Mouse (Mus musculus) macrophage (primary cell): Measurements from ENCODE around the gene Pi4k2a. TPM values are rescaled to one million over a fixed set of nuclear protein-coding genes. Genes with fewer than 3 reads are reported as not detected.
A peak's percentile ranks its signal among the peaks of the same experiment; 100 is the strongest.

Source experiments
- H3K27ac ChIP-seq: fragments of 350-480 bp; formaldehyde crosslinking; 2 replicates; pipeline ENCODE4 v1.9.0; 2021
- H3K36me3 ChIP-seq: fragments of 350-480 bp; formaldehyde crosslinking; 2 replicates; pipeline ENCODE4 v1.9.0; 2021; ENCODE audit errors: inconsistent target
- H3K4me3 ChIP-seq: fragments of 350-480 bp; formaldehyde crosslinking; 2 replicates; pipeline ENCODE4 v1.9.0; 2021; ENCODE audit errors: inconsistent target
- H3K79me2 ChIP-seq: fragments of 350-480 bp; formaldehyde crosslinking; 2 replicates; pipeline ENCODE4 v1.9.0; 2021; ENCODE audit errors: inconsistent target
- WGBS: methylation state at CpG from one replicate; pipeline ENCODE4 v1.1.7; 2026; ENCODE audit warnings: inconsistent platforms; ENCODE audit not compliant: missing documents; 5-methylcytosine and 5-hydroxymethylcytosine counted together
- polyA plus RNA-seq: library from polyadenylated mRNA; stranded (reverse); fragments of 250-400 nt; gene quantifications from 3 replicates; pipeline ENCODE4 v1.2.4, GENCODE M21; 2018; ENCODE audit warnings: inconsistent platforms
- total RNA-seq, 78 experiments: library from RNA; depleted of rRNA; stranded (reverse); fragments of 250-400 nt; gene quantifications; 1 replicate in 9 of 78; 2 replicates in 24 of 78; 3 replicates in 43 of 78; 4 replicates in 2 of 78; pipeline ENCODE4 v1.2.4; 2018; ENCODE audit warnings: inconsistent platforms in 56 of 78

Pi4k2a gene
- total RNA-seq (2018; cell fraction: chromatin; rRNA removed), result 100 to 1,000 TPM in 23 of 26 experiments, 10 to 100 TPM in 3; 84.4 to 383 (median 149) TPM
- total RNA-seq (2018; cell fraction: cytosol; rRNA removed), result 100 to 1,000 TPM in 10 of 26 experiments, 10 to 100 TPM in 16; 76.0 to 130 (median 96.6) TPM
- total RNA-seq (2018; cell fraction: nucleus; rRNA removed), result 100 to 1,000 TPM; 100 to 448 (median 137) TPM
- polyA plus RNA-seq, result 62.5 to 98.7 TPM (median 75.6 TPM) in 3 replicates

GRCm38 (mm10) chr19:42089748-42090595 is at the start of gene Pi4k2a:
Gene Pi4k2a (plus strand): TSS chr19:42090470.
- under 1% methylated on average over 55 of the region's 55 CpGs for WGBS
- Histone ChIP-seq H3K36me3 (0 out of 2 replicates have a peak, but pooled peaks cover 7% of the 10 kb centered on the region), H3K27ac (peak within 1 kb of the TSS; percentile 98), H3K79me2 (peaks cover 39% of the 10 kb centered on the region), H3K4me3 (peak within 1 kb of the TSS; percentile 62)

- WGBS, result 97% methylated on average over 6 of the region's 6 CpGs
- Histone ChIP-seq H3K79me2 (no peaks in the 10 kb centered on the region), H3K27ac (no peak overlapping the region), H3K4me3 (no peak overlapping the region), H3K36me3 (no peaks in the 10 kb centered on the region)
Measured at GRCm38 (mm10) chr19:42043988-42044387, 46.3 kb upstream of the Pi4k2a start.

- no peaks in the 10 kb centered on the region for H3K79me2 ChIP-seq
- 43% methylated on average over 23 of the region's 23 CpGs for WGBS
- no peaks in the 10 kb centered on the region for H3K36me3 ChIP-seq
- no peak within 1 kb of the TSS for H3K27ac ChIP-seq
- H3K4me3 ChIP-seq, result peak within 1 kb of the TSS; percentile 28
Measured at GRCm38 (mm10) chr19:42045269-42046102, 44.8 kb upstream of the Pi4k2a start, which contains the start of gene Hoga1. Gene Hoga1 (plus strand): TSS chr19:42045610.

GRCm38 (mm10) chr19:42050251-42050650 is 40.0 kb upstream of the Pi4k2a start:
- Histone ChIP-seq H3K79me2 (no peaks in the 10 kb centered on the region), H3K4me3 (no peak overlapping the region), H3K27ac (no peak overlapping the region), H3K36me3 (no peaks in the 10 kb centered on the region)
- 83% methylated on average over 1 of the region's 1 CpGs for WGBS

- Histone ChIP-seq H3K27ac (no peak overlapping the region), H3K36me3 (no peaks in the 10 kb centered on the region), H3K79me2 (no peaks in the 10 kb centered on the region), H3K4me3 (no peak overlapping the region)
- WGBS, result 92% methylated on average over 3 of the region's 3 CpGs
Measured at GRCm38 (mm10) chr19:42051351-42051750, 38.9 kb upstream of the Pi4k2a start.

GRCm38 (mm10) chr19:42051948-42052347 is 38.3 kb upstream of the Pi4k2a start, which contains the start of gene 4933411K16Rik:
Gene 4933411K16Rik (plus strand): TSS chr19:42052248.
- H3K79me2 ChIP-seq, result no peaks in the 10 kb centered on the region

GRCm38 (mm10) chr19:42054255-42054654 is 36.0 kb upstream of the Pi4k2a start:
- 60% methylated on average over 6 of the region's 6 CpGs for WGBS

More at GRCm38 (mm10) chr19:42051948-42052347, 38.3 kb upstream of the Pi4k2a start, which contains the start of gene 4933411K16Rik:
- Histone ChIP-seq H3K27ac (no peak within 1 kb of the TSS), H3K4me3 (no peak within 1 kb of the TSS), H3K36me3 (no peaks in the 10 kb centered on the region)
- 97% methylated on average over 4 of the region's 4 CpGs for WGBS

GRCm38 (mm10) chr19:42055881-42056280 is 34.4 kb upstream of the Pi4k2a start:
- Histone ChIP-seq H3K27ac (no peak overlapping the region), H3K4me3 (no peak overlapping the region), H3K36me3 (no peaks in the 10 kb centered on the region), H3K79me2 (no peaks in the 10 kb centered on the region)
- WGBS, result 89% methylated on average over 2 of the region's 2 CpGs

More at GRCm38 (mm10) chr19:42054255-42054654, 36.0 kb upstream of the Pi4k2a start:
- H3K4me3 ChIP-seq, result no peak overlapping the region
- no peak overlapping the region for H3K27ac ChIP-seq
- no peaks in the 10 kb centered on the region for H3K79me2 ChIP-seq
- no peaks in the 10 kb centered on the region for H3K36me3 ChIP-seq

GRCm38 (mm10) chr19:42056719-42057409 is 33.4 kb upstream of the Pi4k2a start:
- 86% methylated on average over 6 of the region's 6 CpGs for WGBS
- Histone ChIP-seq H3K27ac (no peak overlapping the region), H3K79me2 (no peaks in the 10 kb centered on the region), H3K36me3 (no peaks in the 10 kb centered on the region), H3K4me3 (no peak overlapping the region)

GRCm38 (mm10) chr19:42058426-42058825 is 31.8 kb upstream of the Pi4k2a start:
- H3K79me2 ChIP-seq, result no peaks in the 10 kb centered on the region
- no peak overlapping the region for H3K4me3 ChIP-seq
- no peak overlapping the region for H3K27ac ChIP-seq
- H3K36me3 ChIP-seq, result no peaks in the 10 kb centered on the region
- WGBS, result 73% methylated on average over 7 of the region's 7 CpGs

- H3K79me2 ChIP-seq, result no peaks in the 10 kb centered on the region
- H3K4me3 ChIP-seq, result no peak overlapping the region
- 96% methylated on average over 7 of the region's 7 CpGs for WGBS
- H3K27ac ChIP-seq, result no peak overlapping the region
- H3K36me3 ChIP-seq, result no peaks in the 10 kb centered on the region
Measured at GRCm38 (mm10) chr19:42061443-42061842, 28.8 kb upstream of the Pi4k2a start.

- WGBS, result 85% methylated on average over 11 of the region's 11 CpGs
- H3K4me3 ChIP-seq, result no peak overlapping the region
- no peaks in the 10 kb centered on the region for H3K79me2 ChIP-seq
- H3K27ac ChIP-seq, result no peak overlapping the region
- no peaks in the 10 kb centered on the region for H3K36me3 ChIP-seq
Measured at GRCm38 (mm10) chr19:42068441-42069240, 21.6 kb upstream of the Pi4k2a start.

- H3K79me2 ChIP-seq, result no peaks in the 10 kb centered on the region
- H3K36me3 ChIP-seq, result no peaks in the 10 kb centered on the region
- 86% methylated on average over 6 of the region's 6 CpGs for WGBS
- no peak overlapping the region for H3K4me3 ChIP-seq
- no peak overlapping the region for H3K27ac ChIP-seq
Measured at GRCm38 (mm10) chr19:42069241-42069525, 21.1 kb upstream of the Pi4k2a start.
